Mouse (Mus musculus): Measurements from ENCODE around the gene Slc35f1.

- TF ChIP-seq CTCF (IDR thresholded peaks at IDR 0.05; ENCODE audit: low read depth) (no peak), EP300 (IDR thresholded peaks at IDR 0.05; ENCODE audit: low read depth) (no peak)
These were observed 372.4 kb downstream of the Slc35f1 start for GRCm38 (mm10) chr10:53062741-53063140.

Measured in liver, embryonic 14.5 days (tissue).